Mouse (Mus musculus) heart, embryonic 16.5 days (tissue): ENCODE data around the gene Eml1. TPM values are rescaled to one million over a fixed set of nuclear protein-coding genes. Genes with fewer than 3 reads are reported as not detected.
A peak's percentile ranks its signal among the peaks of the same experiment; 100 is the strongest.

ENCODE experiments used
- ATAC-seq: fragments of 200-750 bp; cut with Nextera tagmentation; replicated peaks from 2 replicates; pipeline ENCODE4 v1.8.0; 2017; ENCODE audit warnings: moderate number of reproducible peaks; ENCODE audit not compliant: insufficient read depth, low FRiP score; ENCODE audit errors: extremely low read depth
- H3K27ac ChIP-seq: fragments of 300-500 bp; sonication (generic); 2 replicates; pipeline ENCODE4 v1.5.1; 2014; ENCODE audit warnings: mild to moderate bottlenecking, low read length, control low read depth, moderate library complexity
- H3K27me3 ChIP-seq: fragments of 300-500 bp; sonication (generic); 2 replicates; pipeline ENCODE4 v1.6.1; 2014; ENCODE audit warnings: low read length, mixed read lengths; ENCODE audit not compliant: control insufficient read depth, insufficient read depth
- H3K36me3 ChIP-seq: fragments of 300-500 bp; sonication (generic); 2 replicates; pipeline ENCODE4 v1.6.1; 2014; ENCODE audit not compliant: control insufficient read depth, insufficient read depth
- H3K4me1 ChIP-seq: fragments of 300-500 bp; sonication (generic); 2 replicates; pipeline ENCODE4 v1.6.1; 2014; ENCODE audit warnings: low read length, mixed read lengths; ENCODE audit not compliant: control insufficient read depth, insufficient read depth
- H3K4me2 ChIP-seq: fragments of 300-500 bp; sonication (generic); 2 replicates; pipeline ENCODE4 v1.6.1; 2014; ENCODE audit warnings: low read depth, mild to moderate bottlenecking, control low read depth, low read length
- H3K4me3 ChIP-seq: fragments of 300-500 bp; sonication (generic); 2 replicates; pipeline ENCODE4 v1.5.1; 2014; ENCODE audit warnings: mild to moderate bottlenecking, control low read depth, low read length
- H3K9ac ChIP-seq: fragments of 300-500 bp; sonication (generic); 2 replicates; pipeline ENCODE4 v1.6.1; 2014; ENCODE audit warnings: low read length, control low read depth
- H3K9me3 ChIP-seq: fragments of 300-500 bp; sonication (generic); replicated peaks from 2 replicates; pipeline ENCODE4 v1.6.1; 2016; ENCODE audit warnings: low read length; ENCODE audit not compliant: control insufficient read depth
- WGBS: fragments of 180-500 bp; shearing (Covaris S2); extraction: QIAGEN DNeasy Blood & Tissue Kit; methylation state at CpG from one replicate; pipeline ENCODE4 v1.1.7; 2014; 5-methylcytosine and 5-hydroxymethylcytosine counted together
- polyA plus RNA-seq: library from polyadenylated mRNA; unstranded; fragments of >200 nt; fragmentation: Nextera tagmentation; extraction: Ambion mirVana; gene quantifications from 2 replicates; pipeline ENCODE4 v1.2.1, GENCODE M21; 2015

The Eml1 gene
- polyA plus RNA-seq, 1 experiment from 2014 or later = 84.9 TPM

DNA sequence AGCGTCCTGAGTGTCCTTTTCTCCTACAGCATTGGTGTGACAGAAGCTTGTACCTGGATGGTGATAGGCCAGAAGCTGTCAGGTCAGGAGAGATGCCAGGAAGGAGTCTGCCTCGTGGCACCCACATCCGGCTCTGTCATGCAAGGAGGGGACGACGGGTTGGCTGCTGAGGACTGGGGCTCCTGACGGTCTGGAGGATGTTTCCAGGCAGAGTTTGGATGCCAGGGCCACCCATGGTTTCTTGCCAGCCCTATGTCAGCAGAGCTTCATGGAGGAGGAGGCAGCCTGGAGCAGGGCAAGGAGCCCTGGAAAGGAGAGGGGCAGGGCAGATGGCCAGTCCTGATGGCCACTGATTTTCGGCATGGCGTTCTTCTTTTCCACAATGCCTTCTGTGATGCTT, 28.4 kb downstream of the Eml1 start:
- Histone ChIP-seq H3K27me3 (no peaks in the 10 kb centered on the region), H3K9me3 (no peaks in the 10 kb centered on the region), H3K36me3 (no peaks in the 10 kb centered on the region), H3K4me1 (no peaks in the 10 kb centered on the region), H3K4me3 (no peak overlapping the region), H3K4me2 (no peak overlapping the region), H3K9ac (no peak overlapping the region), H3K27ac (no peak overlapping the region)
- no peak for ATAC-seq
- WGBS = 85% methylated on average over 8 of the region's 8 CpGs

DNA sequence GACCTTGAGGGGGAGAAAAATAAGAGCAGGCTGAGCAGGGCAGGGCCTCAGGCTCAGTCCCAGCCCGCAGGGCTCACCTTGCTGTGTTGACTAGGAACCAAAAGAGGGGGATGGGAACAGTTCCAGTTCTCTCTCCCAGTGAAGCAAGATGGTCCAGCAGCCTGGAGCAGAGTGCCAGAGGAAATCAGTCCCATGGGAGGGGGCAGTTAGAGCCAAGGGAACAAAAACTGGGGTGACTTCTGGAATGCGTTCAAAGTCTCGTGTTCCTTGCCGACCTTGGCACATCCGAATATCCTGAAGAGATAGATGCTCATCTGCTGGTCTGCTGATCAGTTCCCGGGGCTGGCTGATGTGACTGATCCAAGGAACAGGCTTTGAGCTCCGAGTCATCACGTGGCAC, 30.2 kb downstream of the Eml1 start:
- Histone ChIP-seq H3K4me1 (no peaks in the 10 kb centered on the region; the same call in 1 of the 2 replicates), H3K27me3 (no peaks in the 10 kb centered on the region), H3K27ac (no peak overlapping the region), H3K4me3 (no peak overlapping the region), H3K9me3 (no peaks in the 10 kb centered on the region), H3K9ac (no peak overlapping the region), H3K36me3 (no peaks in the 10 kb centered on the region), H3K4me2 (no peak overlapping the region)
- 48% methylated on average over 8 of the region's 8 CpGs for WGBS
- no peak for ATAC-seq

DNA sequence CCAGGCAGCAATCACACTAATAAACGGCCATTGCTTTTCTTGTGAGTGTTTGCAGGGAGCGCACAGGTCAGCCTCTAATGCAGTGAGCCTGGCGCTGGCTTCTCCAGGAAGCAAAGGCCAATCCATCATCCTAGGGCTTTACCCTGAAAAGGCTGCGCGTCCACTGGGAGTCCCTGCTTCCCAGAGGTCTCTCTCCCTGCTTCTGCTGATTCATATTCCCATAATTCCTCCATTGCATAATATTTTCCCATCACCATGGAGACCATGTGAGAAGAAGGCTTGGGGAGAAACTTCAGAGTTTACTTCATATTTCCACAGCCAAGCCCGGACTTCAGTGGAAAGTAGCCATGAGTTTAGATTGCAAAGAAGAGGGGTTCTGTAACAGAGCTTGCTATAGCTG, 33.2 kb downstream of the Eml1 start:
- no peaks in the 10 kb centered on the region for H3K27me3 ChIP-seq
- H3K27ac ChIP-seq = peak overlapping the region; percentile 32; the same call in 1 of the 2 replicates
- no peak overlapping the region for H3K4me2 ChIP-seq
- 0 out of 2 replicates have a peak, but pooled peaks have one; percentile 29 for ATAC-seq
- no peaks in the 10 kb centered on the region for H3K36me3 ChIP-seq
- H3K4me1 ChIP-seq = peaks cover 5% of the 10 kb centered on the region; the same call in 1 of the 2 replicates
- no peaks in the 10 kb centered on the region for H3K9me3 ChIP-seq
- 66% methylated on average over 6 of the region's 6 CpGs for WGBS
- H3K9ac ChIP-seq = no peak overlapping the region
- H3K4me3 ChIP-seq = no peak overlapping the region

DNA sequence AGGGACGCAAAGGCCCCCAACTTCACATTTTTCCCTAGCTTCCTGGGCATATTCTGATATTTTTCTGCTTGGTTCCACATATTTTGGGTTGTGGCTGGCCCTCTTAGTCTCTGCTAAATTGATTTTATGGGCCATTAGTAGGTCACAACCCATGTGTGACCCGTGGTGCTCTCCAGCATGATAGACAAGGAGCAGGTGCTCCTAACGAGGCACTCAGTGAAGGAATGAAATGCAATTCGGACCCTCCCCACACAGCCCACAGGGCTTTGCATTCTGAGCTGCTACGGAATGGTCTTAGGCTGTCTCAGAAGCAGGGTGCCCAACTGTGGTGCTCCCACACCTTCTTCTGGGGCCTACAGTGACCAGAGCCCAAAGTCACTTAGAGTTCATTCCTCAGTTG, 38.3 kb downstream of the Eml1 start:
- H3K4me3 ChIP-seq = no peak overlapping the region
- no peak for ATAC-seq
- no peak overlapping the region for H3K9ac ChIP-seq
- H3K9me3 ChIP-seq = no peaks in the 10 kb centered on the region
- no peak overlapping the region for H3K27ac ChIP-seq
- H3K27me3 ChIP-seq = no peaks in the 10 kb centered on the region
- no peak overlapping the region for H3K4me2 ChIP-seq
- 67% methylated on average over 5 of the region's 5 CpGs for WGBS
- H3K4me1 ChIP-seq = peaks cover 5% of the 10 kb centered on the region; the same call in 1 of the 2 replicates
- H3K36me3 ChIP-seq = no peaks in the 10 kb centered on the region

DNA sequence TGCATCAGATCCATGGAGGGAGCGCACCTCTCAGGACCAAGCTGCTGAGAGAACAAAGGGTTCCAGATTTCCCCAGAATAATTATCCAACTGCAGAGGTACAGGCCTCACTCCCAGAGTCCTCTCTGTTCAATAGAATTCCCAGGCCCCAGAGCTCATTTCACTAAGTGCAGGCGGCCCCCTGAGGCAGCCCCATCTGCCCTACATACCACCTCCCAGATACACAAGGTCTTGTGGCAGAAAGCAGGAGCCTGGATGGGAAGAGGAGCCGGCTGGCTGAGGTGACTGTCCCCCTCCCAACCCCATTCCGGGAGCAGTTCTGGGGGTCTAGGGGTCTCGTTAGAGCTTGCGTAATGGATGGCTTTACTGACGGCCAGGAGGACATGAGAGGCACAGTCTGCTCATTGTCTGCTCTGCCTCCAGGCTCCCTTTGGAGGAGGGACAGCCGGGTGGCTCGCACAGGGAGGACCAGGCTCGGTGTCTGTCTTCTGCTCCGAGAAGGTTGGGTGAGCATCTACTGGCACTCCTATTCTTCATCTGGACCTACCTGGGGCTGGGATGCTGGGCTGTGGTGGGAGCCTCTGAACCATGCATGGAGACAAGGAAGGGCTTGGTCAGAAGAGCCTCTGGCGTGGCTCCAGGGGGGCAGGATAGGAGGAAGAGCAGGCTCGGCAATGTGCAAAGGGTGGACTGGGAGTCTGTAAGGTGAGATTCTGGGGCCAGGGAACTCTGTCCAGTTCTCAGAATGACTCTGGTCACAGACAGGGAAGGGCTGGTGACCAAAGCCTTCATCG, 39.9 kb downstream of the Eml1 start:
- no peak overlapping the region for H3K4me3 ChIP-seq
- H3K9me3 ChIP-seq = no peaks in the 10 kb centered on the region
- H3K4me2 ChIP-seq = no peak overlapping the region
- no peak overlapping the region for H3K9ac ChIP-seq
- no peaks in the 10 kb centered on the region for H3K36me3 ChIP-seq
- H3K4me1 ChIP-seq = peaks cover 5% of the 10 kb centered on the region; the same call in 1 of the 2 replicates
- no peak for ATAC-seq
- 66% methylated on average over 14 of the region's 14 CpGs for WGBS
- H3K27ac ChIP-seq = no peak overlapping the region
- no peaks in the 10 kb centered on the region for H3K27me3 ChIP-seq

DNA sequence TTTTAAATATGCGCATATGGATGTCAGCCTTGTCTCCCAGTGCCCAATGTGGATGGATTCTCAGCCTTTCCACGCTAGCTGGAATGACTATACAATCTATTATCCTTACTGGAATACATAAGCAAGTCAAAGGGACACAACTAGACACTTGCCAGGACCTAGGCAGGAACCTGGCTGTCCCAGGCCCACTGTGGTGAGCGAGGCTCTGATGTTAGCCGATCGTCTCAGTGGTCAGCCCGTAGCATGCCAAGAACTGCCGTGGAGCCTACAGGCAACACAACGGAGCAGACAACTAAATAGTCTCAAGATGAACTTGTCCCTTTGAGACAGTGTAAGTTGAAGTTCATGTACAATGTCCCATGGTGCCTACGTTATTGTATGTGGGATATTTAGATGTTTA, 44.2 kb downstream of the Eml1 start:
- H3K9ac ChIP-seq = no peak overlapping the region
- no peaks in the 10 kb centered on the region for H3K4me1 ChIP-seq
- H3K27me3 ChIP-seq = no peaks in the 10 kb centered on the region
- no peak overlapping the region for H3K27ac ChIP-seq
- WGBS = 94% methylated on average over 9 of the region's 9 CpGs
- ATAC-seq = no peak
- no peak overlapping the region for H3K4me2 ChIP-seq
- H3K4me3 ChIP-seq = no peak overlapping the region
- no peaks in the 10 kb centered on the region for H3K36me3 ChIP-seq
- no peaks in the 10 kb centered on the region for H3K9me3 ChIP-seq

DNA sequence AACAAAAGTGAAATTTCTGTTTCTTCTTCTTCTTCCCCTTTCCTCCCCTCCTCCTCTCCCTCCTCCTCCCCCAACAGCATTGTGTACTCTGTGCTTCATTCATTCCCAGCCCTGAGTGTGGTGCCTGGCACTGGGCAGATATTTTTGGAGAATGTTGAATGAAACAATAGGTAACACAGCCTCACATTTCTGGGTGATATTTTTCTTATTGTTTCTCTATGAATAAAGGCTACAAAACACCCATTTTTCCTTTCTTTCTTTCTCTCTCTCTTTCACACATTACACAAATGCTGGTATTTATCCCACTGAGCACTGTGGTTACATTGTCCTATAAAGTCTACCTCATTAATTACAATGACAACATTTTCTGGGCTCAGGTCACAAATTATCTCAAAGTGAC, 48.8 kb downstream of the Eml1 start:
- Histone ChIP-seq H3K4me2 (no peak overlapping the region), H3K9ac (no peak overlapping the region), H3K4me3 (no peak overlapping the region), H3K36me3 (no peaks in the 10 kb centered on the region), H3K4me1 (peaks cover 5% of the 10 kb centered on the region; the same call in 1 of the 2 replicates), H3K27me3 (no peaks in the 10 kb centered on the region), H3K27ac (no peak overlapping the region), H3K9me3 (no peaks in the 10 kb centered on the region)
- no peak for ATAC-seq

DNA sequence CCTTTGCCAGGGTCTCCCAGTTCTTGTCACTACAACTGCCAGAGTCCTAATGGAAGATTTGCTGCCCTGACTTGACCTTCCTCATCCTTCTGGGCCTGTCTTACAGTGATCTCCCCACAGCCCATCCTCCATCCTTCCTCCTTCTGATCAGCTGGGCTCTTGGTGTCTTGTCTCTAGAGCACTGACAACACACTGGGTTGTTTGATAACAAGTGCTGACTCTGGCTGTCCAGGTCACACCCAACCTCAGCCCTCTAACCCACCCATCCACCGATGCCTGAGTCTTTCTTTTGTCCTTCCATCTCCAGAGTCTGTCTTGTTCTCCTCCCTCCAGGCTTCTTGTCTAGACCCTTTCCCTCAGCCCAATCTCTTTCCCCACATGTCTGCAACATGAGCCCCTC, 50.7 kb downstream of the Eml1 start:
- WGBS = 50% methylated on average over 1 of the region's 1 CpGs
- Histone ChIP-seq H3K36me3 (no peaks in the 10 kb centered on the region), H3K9me3 (no peaks in the 10 kb centered on the region), H3K27me3 (no peaks in the 10 kb centered on the region), H3K4me1 (peaks cover 5% of the 10 kb centered on the region; the same call in 1 of the 2 replicates), H3K9ac (no peak overlapping the region), H3K4me2 (no peak overlapping the region), H3K4me3 (no peak overlapping the region), H3K27ac (no peak overlapping the region)
- ATAC-seq = no peak

DNA sequence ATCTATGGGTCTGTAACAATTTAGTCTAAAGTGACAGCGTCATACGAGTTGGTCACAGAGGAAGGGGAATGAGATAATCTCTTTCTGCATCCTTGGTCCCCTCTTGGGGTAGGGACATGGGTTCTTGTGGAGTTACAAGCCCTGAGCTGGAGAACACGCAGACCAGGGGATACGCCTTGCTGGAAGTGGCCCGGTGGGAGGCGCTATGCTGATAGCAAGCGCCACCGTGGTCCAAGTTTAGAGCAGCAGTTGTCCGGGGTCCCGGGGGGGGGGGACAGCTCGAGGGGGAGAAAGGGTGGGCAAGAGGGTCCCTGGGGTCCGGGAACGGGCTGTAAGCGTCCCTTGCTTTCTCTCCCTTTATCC, 51.7 kb downstream of the Eml1 start:
- peak overlapping the region; percentile 62 for H3K4me3 ChIP-seq

More for the DNA sequence above, 51.7 kb downstream of the Eml1 start:
- H3K9ac ChIP-seq = peak overlapping the region; percentile 74
- peak overlapping the region; percentile 24 for H3K27ac ChIP-seq
- peaks cover 5% of the 10 kb centered on the region; the same call in 1 of the 2 replicates for H3K4me1 ChIP-seq
- peak overlapping the region; percentile 64 for H3K4me2 ChIP-seq
- H3K36me3 ChIP-seq = no peaks in the 10 kb centered on the region
- no peaks in the 10 kb centered on the region for H3K27me3 ChIP-seq
- no peaks in the 10 kb centered on the region for H3K9me3 ChIP-seq
- WGBS = 2% methylated on average over 13 of the region's 14 CpGs
- ATAC-seq = peak; percentile 37
